Mouse (Mus musculus): ENCODE data around the gene Gm5414. TPM values are rescaled to one million over a fixed set of nuclear protein-coding genes. Genes with fewer than 3 reads are reported as not detected.

Gene Gm5414
- not detected for polyA plus RNA-seq (2012; fragmentation: generic; extraction: Trizol)

DNA sequence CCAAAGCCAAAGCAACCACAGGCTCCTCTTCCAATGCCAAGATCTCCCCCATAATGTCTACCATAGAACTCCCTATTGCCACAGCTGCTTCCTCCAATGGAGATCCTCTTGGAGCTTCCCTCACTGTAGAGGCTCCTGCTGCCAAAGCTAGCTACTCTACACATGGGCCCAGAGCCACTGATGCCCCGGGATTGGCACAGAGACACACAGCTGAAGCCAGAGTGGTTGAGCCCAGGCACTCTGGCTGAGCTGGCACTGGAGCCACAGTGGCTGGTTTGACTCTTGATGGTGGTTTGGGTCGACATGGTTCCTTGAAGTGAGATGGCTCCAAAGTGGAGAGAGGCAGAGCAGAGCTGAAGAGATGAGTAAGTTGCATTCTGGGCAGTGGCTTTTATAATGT, at the start of gene Gm5414:
Gene Gm5414, minus strand, starts transcription at position 305 of the 400 bp plus-strand sequence.

DNA sequence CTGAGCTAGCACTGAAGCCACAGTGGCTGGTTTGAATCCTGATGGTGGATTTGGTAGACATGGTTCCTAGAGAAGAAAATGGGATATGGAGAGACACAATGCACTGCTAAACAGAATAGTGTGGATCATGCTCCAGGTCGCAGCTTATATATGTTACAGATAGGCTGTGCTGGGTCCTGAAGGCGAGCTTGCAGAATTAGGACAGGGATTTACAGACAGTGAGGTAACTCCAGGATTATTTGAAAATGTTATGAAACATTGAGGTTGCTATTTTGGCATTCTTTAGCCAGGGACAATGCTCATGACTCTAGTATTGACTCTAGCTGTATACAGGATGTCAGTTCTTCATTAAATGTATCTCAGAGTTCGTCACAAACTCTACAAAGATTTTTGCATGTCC, 19.3 kb upstream of the Gm5414 start, which contains the start of gene Gm5478:
Gene Gm5478, minus strand, starts transcription at position 101 of the 400 bp plus-strand sequence.

Other genes starting within 250 kb of the Gm5414 start
- gene Krt7, start 217.1 kb downstream of the Gm5414 start, polyA plus RNA-seq (2012; fragmentation: generic; extraction: Trizol), result under 1 TPM; 0.47 to 0.51 TPM
- under 1 TPM; 0.08 to 0.27 TPM for gene Krt87, start 189.4 kb downstream of the Gm5414 start, polyA plus RNA-seq (2012; fragmentation: generic; extraction: Trizol)
- gene Krt88, start 180.4 kb downstream of the Gm5414 start, polyA plus RNA-seq (2012; fragmentation: generic; extraction: Trizol), result under 1 TPM in 1 of 2 experiments, not detected in 1; 0.15 TPM
- under 1 TPM in 1 of 2 experiments, not detected in 1; 0.14 TPM for gene Krt81, start 164.4 kb downstream of the Gm5414 start, polyA plus RNA-seq (2012; fragmentation: generic; extraction: Trizol)
- gene Krt86, start 154.7 kb downstream of the Gm5414 start, polyA plus RNA-seq (2012; fragmentation: generic; extraction: Trizol), result under 1 TPM in 1 of 2 experiments, not detected in 1; 0.06 TPM
- under 1 TPM in 1 of 2 experiments, not detected in 1; 0.06 TPM for gene Krt83, start 136.7 kb downstream of the Gm5414 start, polyA plus RNA-seq (2012; fragmentation: generic; extraction: Trizol)
- gene Gm49425, start 110.9 kb downstream of the Gm5414 start, polyA plus RNA-seq (2012; fragmentation: generic; extraction: Trizol), result not detected
- gene Krt84, start 95.4 kb downstream of the Gm5414 start, polyA plus RNA-seq (2012; fragmentation: generic; extraction: Trizol), result under 1 TPM in 1 of 2 experiments, not detected in 1; 0.04 TPM
- gene Krt82, start 77.5 kb downstream of the Gm5414 start, polyA plus RNA-seq (2012; fragmentation: generic; extraction: Trizol), result not detected
- not detected for gene Krt90, start 65.2 kb downstream of the Gm5414 start, polyA plus RNA-seq (2012; fragmentation: generic; extraction: Trizol)
- not detected for gene Krt75, start 54.3 kb downstream of the Gm5414 start, polyA plus RNA-seq (2012; fragmentation: generic; extraction: Trizol)
- not detected for gene Gm5478, start 19.2 kb upstream of the Gm5414 start, polyA plus RNA-seq (2012; fragmentation: generic; extraction: Trizol)
- gene Krt6b, start 52.1 kb upstream of the Gm5414 start, polyA plus RNA-seq (2012; fragmentation: generic; extraction: Trizol), result not detected
- gene Krt6a, start 66.1 kb upstream of the Gm5414 start, polyA plus RNA-seq (2012; fragmentation: generic; extraction: Trizol), result not detected
- under 1 TPM in 1 of 2 experiments, not detected in 1; 0.05 TPM for gene Krt5, start 84.7 kb upstream of the Gm5414 start, polyA plus RNA-seq (2012; fragmentation: generic; extraction: Trizol)
- gene Krt71, start 114.9 kb upstream of the Gm5414 start, polyA plus RNA-seq (2012; fragmentation: generic; extraction: Trizol), result not detected
- gene Krt72, start 158.3 kb upstream of the Gm5414 start, polyA plus RNA-seq (2012; fragmentation: generic; extraction: Trizol), result not detected
- gene Krt73, start 174.2 kb upstream of the Gm5414 start, polyA plus RNA-seq (2012; fragmentation: generic; extraction: Trizol), result not detected
- not detected for gene Krt2, start 190.0 kb upstream of the Gm5414 start, polyA plus RNA-seq (2012; fragmentation: generic; extraction: Trizol)
- gene Krt1, start 222.6 kb upstream of the Gm5414 start, polyA plus RNA-seq (2012; fragmentation: generic; extraction: Trizol), result not detected
- gene Krt77, start 241.5 kb upstream of the Gm5414 start, polyA plus RNA-seq (2012; fragmentation: generic; extraction: Trizol), result not detected